Mouse (Mus musculus) ovary, adult 18-20 months (tissue): ENCODE data around the gene Nlgn2.
"Not testable (repeated sequence)": the region's sequence is repeated elsewhere in the genome, so short reads cannot be mapped to it uniquely, and the experiment has no call there.

Experiments
- DNase-seq: peaks from one replicate; pipeline ENCODE4 v3.0.0; 2022; ENCODE audit warnings: low spot score, mixed read lengths

The Nlgn2 gene

GRCm38 (mm10) chr11:69864138-69864860, 26.7 kb upstream of the Nlgn2 start:
- DNase-seq = no peak

DNA sequence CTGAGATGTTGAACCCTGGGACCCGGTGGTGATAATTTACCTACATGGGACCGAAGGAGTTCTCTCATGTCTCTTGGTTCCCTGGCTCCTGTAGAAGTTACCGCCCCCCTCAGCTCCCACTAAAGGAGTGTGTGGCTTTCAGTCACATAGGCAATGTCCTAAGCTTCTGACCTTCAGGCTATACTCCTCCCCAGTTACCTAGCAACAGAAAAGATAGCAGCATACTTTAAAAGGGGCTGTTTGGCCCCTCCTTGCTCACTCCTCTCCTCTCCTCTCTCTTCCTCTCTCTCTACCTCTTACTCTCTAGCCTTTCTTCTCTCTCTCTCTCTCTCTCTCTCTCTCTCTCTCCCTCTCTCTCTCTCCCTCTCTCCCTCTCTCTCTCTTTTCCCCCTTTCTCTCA, 26.1 kb upstream of the Nlgn2 start:
- not testable (repeated sequence) for DNase-seq

- DNase-seq = no peak
Observed at GRCm38 (mm10) chr11:69858113-69858998, 20.8 kb upstream of the Nlgn2 start, which contains the start of gene Tnk1. TSS of gene Tnk1 (minus strand) at chr11:69858730.

GRCm38 (mm10) chr11:69855347-69855746, 17.8 kb upstream of the Nlgn2 start:
- no peak for DNase-seq

DNA sequence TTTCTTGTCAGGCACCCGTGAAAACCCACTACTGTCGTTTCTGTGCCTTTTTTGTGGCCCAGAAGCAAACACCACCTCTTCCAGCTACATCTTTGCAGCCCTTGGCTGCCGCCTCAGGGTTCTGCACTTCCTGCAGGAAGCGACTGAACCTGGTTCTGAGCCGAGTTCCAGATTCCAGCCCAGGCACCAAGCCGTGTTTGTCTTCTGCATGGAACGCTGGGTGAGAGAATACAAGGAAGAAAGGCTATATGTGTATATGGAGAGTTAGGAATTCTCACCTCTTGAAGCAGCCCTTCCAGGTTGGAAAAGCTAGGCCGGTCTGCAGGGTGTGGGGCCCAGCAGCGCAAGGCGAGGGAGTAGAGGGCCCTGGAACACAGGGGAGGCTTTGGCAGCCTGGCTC, 17.1 kb upstream of the Nlgn2 start:
- DNase-seq = no peak

- DNase-seq = no peak
Observed at GRCm38 (mm10) chr11:69853994-69854393, 16.4 kb upstream of the Nlgn2 start.

DNA sequence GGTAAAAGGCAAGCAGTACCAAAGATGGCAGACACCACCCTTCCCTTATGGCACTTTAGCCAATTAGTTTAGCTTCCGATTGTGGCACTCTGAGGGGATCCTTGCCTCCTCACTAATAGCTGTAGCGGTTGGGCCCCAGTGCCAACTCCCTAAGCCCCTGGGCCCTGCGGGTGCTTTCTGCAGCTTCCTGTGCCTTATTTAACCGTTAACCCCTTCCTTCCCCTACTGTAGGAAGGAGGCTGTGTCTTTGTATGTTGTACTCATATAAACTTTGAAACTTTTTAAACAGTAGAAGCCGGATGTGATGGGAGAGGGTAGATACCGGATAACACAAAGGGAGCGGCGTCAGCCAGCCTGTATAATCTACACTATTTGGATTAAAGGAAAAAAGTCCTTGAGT, 13.2 kb upstream of the Nlgn2 start:
- no peak for DNase-seq

GRCm38 (mm10) chr11:69849884-69850283, 12.3 kb upstream of the Nlgn2 start:
- no peak for DNase-seq

DNA sequence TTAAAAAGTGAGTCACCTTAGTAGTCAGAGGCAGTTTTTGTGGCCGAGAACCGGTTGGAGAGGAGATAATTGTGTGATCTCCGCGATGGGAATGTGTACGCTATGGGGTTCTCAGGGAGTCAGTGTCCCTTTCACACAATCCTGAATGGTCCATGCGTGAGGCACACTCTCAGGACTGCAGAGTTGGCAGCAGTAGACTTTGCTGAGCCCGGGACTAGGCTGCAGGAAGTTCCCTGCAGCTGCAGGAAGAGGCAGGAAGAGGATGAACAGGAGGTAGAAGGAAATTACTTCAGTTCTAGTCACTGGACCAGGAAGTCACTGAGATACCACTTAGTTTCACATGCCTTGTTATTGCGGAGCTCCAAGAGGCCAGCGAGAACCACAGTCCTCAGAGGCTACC, 11.5 kb upstream of the Nlgn2 start:
- no peak for DNase-seq

DNA sequence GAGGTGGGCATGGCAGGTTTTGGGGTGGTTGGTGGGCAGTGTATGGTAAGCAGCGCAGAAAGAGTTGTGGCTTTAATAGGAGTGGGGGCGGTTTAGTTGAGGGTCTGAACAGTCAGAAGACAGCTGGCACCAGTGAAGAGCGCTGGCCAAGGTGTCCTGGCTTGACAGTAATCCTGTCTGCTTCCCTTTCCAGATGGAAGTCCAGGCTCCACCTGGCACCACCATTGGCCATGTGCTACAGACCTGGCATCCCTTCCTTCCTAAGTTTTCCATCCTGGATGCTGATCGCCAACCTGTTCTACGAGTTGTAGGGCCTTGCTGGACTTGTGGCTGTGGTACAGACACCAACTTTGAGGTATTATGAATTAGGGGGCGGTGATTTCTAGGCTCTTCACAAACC, 10.4 kb upstream of the Nlgn2 start:
- DNase-seq = no peak

DNA sequence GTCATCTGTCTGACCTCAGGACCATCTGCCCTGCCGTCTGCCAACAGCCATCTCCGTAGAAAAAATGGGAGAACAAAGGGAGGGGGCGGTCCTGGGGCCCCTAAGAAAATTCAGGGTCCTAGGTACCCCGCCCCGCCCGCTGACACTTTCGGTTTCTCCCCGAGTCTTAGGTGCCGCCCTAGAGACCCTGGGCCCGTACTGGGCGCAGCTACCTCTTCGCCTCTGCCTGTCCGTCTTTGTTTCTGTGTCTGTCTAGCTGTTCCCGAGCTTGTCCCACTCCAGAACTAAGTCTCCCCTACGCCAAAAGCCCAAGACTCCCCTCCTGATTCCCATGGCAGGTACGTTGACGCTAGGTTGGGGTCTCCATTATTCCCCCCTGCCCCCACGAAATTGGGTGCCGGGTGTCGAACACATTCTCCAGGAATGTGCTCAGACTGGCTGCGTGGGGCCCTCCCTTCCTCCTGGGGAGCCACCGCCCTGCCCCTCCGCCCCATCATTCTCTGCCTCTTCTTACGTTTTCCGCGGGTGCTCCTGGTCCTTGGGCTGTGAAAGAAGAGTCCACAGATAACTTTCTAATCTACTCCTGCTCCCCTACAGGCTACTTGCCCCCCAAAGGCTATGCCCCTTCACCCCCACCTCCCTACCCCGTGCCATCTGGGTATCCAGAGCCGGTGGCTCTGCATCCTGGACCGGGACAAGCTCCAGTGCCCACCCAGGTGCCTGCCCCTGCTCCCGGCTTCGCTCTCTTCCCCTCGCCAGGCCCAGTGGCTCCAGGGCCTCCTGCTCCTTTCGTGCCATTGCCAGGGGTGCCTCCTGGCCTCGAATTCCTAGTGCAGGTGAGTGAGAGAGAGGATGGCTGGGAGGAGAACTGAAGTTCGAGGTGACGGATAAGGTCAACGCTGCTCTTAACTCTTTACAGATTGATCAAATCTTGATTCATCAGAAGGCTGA, 9.4 kb upstream of the Nlgn2 start:
- no peak for DNase-seq

DNA sequence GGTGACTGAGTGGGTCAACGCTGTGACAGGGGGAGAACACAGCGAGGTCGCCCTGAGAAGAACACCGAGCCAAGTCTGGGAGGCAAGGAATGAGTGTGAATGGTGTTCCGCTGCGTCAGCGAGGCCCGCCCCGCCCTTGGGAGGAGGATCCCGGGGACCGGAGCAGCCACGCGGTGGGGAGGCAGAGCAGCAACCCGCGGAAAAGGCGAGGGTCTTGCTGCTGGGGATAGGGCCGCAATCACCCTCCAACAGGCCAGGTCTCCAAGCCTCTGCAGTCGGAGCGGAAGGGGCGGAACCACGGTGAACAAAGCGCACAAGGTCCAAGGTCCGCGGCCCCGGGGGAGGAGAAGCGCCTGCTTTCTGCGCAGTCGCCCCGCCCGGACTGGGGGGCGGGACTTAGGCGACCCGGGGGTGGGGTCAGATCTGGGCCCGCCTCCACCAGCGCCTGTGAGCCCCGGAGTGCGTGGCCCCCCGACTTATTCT, 8.7 kb upstream of the Nlgn2 start, which contains the start of gene Plscr3:
Gene Plscr3 (plus strand): TSS at position 179 of the 483 bp plus-strand sequence.
- DNase-seq = peak; percentile 88

DNA sequence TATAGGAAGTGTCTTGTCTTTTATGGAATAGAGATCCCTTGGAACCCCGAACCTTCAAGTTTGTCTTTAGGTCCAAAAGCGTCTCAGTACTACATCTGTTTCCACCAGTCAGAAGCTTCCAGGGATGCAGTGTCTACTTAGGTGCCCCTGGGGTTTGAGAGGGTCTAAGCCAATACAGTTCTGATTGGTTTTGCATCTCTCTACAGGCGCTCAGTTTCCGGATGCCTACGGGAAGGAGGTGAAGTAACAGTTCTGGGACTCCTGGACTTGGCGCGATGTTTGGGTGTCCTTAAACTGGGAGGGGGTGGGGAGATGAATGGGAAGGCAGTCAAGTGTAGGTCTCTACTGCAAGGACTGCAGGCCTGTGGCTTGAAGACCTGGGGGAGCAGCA, 1.1 kb upstream of the Nlgn2 start:
- no peak for DNase-seq

DNA sequence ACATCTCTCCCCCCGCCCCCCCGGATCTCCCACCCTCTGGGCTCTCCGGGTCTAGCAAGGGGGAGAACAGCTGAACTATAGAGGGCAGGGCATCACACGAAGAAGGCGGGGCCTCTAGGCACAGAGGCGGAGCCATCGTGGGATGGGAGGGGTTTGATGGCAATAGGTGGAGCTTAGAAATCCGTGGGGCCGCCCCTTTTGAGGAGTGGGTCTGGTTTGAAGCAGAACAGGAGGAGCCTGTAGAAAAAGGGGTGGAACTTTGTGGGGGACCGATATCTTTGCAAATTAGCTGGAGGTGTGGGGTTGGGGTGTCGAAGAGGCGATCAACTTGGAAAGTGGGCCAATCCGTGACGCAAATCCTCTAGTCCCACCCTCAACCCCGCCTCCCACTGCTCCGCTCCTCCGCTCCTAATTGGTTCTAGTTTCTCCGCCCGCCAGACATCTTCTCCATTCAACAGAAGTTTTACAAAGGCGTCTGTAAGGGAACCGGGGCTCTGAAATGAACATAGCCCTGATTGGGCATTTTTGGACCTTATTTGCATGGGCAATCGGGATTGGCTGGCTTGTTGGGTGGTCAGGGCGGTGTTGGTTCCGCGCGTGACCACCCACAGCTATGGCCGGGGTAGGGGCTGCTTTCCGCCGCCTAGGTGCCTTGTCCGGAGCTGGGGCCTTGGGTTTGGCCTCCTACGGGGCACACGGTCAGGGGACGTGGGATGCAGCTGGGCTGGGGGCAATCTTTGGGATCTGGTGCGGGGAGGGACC, 549 bp upstream of the Nlgn2 start, which contains the start of gene Tmem256:
Gene Tmem256 (plus strand): TSS at position 563 of the 762 bp plus-strand sequence.
- DNase-seq = peak; percentile 96

GRCm38 (mm10) chr11:69836703-69837576, 644 bp downstream of the Nlgn2 start:
- no peak for DNase-seq

- no peak for DNase-seq
Observed at GRCm38 (mm10) chr11:69835966-69836335, 1.6 kb downstream of the Nlgn2 start.

DNA sequence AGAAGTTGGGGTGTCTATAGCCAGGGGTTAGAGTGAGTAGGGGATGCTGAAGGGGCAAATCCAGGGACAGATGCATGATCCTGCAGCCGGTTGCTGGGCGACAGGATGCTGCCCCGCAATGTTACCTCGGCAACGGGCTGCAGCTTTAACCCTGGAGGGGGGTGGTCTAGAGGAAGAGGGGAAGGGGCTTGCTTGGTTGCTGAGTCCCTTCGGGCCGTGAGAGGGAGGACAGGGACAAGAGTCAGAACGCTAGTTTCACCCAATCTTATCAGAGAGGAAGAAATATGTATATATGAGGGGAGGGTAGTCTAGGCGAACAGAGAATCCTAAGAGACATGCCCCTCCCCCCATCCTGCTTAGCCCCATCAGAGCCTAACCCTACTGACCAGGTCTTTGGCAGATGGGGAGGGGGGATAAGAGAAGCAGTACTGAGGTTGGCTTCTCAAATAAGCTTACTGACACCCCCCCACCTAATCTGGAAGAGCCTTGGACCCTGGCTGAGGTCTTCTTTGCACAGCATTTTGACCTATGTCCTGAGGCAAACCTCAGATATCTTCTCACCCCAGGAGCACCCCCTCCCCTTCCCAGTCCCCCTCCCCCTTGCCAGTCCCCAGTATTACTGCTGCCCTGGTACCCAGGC, 2.1 kb downstream of the Nlgn2 start:
- no peak for DNase-seq

GRCm38 (mm10) chr11:69834001-69834549, 3.5 kb downstream of the Nlgn2 start:
- DNase-seq = no peak

GRCm38 (mm10) chr11:69833554-69833953, 4.0 kb downstream of the Nlgn2 start:
- DNase-seq = no peak
